Mouse (Mus musculus): ENCODE results near the gene Ehbp1l1. TPM values are rescaled to one million over a fixed set of nuclear protein-coding genes. Genes with fewer than 3 reads are reported as not detected.

Gene Ehbp1l1
- polyA plus RNA-seq, 1 experiment from 2014 or later = 9.2 TPM

DNA sequence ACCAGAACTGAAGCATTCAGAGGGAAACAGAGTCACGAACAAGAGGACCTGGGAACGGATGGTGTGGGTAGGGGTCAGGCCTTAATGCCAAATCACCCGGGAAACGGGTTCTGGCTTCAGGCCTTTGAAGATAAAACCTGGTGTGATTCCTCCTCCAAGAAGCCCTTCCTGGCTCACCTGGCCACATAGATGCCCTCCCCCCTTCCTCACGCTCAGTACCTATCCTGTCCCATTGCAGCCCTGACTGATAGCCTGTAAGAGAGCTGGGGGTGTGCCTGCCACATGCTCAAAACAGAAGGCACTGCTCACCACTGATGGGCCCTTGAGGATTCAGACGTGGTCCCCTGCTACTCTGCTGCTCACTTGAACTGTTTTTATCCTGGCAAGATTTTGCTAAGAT lies 32.3 kb downstream of the Ehbp1l1 start:
- H3K4me1 ChIP-seq (replicated peaks; ENCODE audit: control insufficient read depth, insufficient read depth, low read length) = peaks cover 28% of the 10 kb centered on the region
- no peaks in the 10 kb centered on the region for H3K27me3 ChIP-seq (ENCODE audit: control insufficient read depth, insufficient read depth, low read length)
- H3K9ac ChIP-seq = no peak overlapping the region
- WGBS = 90% methylated on average over 6 of the region's 6 CpGs
- H3K4me2 ChIP-seq (replicated peaks) = no peak overlapping the region
- DNase-seq (ENCODE audit: low spot score) = no peak
- no peak overlapping the region for H3K27ac ChIP-seq
- peaks cover 53% of the 10 kb centered on the region for H3K36me3 ChIP-seq (replicated peaks; ENCODE audit: control insufficient read depth, insufficient read depth)
- H3K9me3 ChIP-seq (ENCODE audit: control insufficient read depth, low read length) = no peaks in the 10 kb centered on the region
- no peak overlapping the region for H3K4me3 ChIP-seq (replicated peaks; ENCODE audit: low read length)
- ATAC-seq (ENCODE audit: low FRiP score) = no peak

- H3K4me3 ChIP-seq (replicated peaks; ENCODE audit: low read length) = no peak overlapping the region
- peak overlapping the region; percentile 78; the same call in 1 of the 2 replicates for H3K9ac ChIP-seq
- peak overlapping the region; percentile 55 for H3K27ac ChIP-seq
Observed at GRCm38 (mm10) chr19:5692913-5693396, 33.2 kb downstream of the Ehbp1l1 start.

GRCm38 (mm10) chr19:5692086-5692912 lies 33.8 kb downstream of the Ehbp1l1 start:
- Histone ChIP-seq H3K9ac (peak overlapping the region; percentile 78), H3K27ac (peak overlapping the region; percentile 55), H3K4me2 (replicated peaks) (peak overlapping the region; percentile 99), H3K4me1 (replicated peaks; ENCODE audit: control insufficient read depth, insufficient read depth, low read length) (peaks cover 36% of the 10 kb centered on the region), H3K4me3 (replicated peaks; ENCODE audit: low read length) (peak overlapping the region; percentile 97), H3K9me3 (ENCODE audit: control insufficient read depth, low read length) (no peaks in the 10 kb centered on the region), H3K36me3 (replicated peaks; ENCODE audit: control insufficient read depth, insufficient read depth) (peaks cover 38% of the 10 kb centered on the region), H3K27me3 (ENCODE audit: control insufficient read depth, insufficient read depth, low read length) (no peaks in the 10 kb centered on the region)
- DNase-seq (ENCODE audit: low spot score) (no peak), ATAC-seq (ENCODE audit: low FRiP score) (no peak)
- WGBS = 65% methylated on average over 10 of the region's 10 CpGs

More at GRCm38 (mm10) chr19:5692913-5693396, 33.2 kb downstream of the Ehbp1l1 start:
- H3K36me3 ChIP-seq (replicated peaks; ENCODE audit: control insufficient read depth, insufficient read depth) = peaks cover 44% of the 10 kb centered on the region
- H3K4me1 ChIP-seq (replicated peaks; ENCODE audit: control insufficient read depth, insufficient read depth, low read length) = peaks cover 29% of the 10 kb centered on the region
- DNase-seq (ENCODE audit: low spot score) = no peak
- no peaks in the 10 kb centered on the region for H3K9me3 ChIP-seq (ENCODE audit: control insufficient read depth, low read length)
- peak overlapping the region; percentile 99 for H3K4me2 ChIP-seq (replicated peaks)
- ATAC-seq (ENCODE audit: low FRiP score) = no peak
- no peaks in the 10 kb centered on the region for H3K27me3 ChIP-seq (ENCODE audit: control insufficient read depth, insufficient read depth, low read length)
- 69% methylated on average over 10 of the region's 10 CpGs for WGBS

DNA sequence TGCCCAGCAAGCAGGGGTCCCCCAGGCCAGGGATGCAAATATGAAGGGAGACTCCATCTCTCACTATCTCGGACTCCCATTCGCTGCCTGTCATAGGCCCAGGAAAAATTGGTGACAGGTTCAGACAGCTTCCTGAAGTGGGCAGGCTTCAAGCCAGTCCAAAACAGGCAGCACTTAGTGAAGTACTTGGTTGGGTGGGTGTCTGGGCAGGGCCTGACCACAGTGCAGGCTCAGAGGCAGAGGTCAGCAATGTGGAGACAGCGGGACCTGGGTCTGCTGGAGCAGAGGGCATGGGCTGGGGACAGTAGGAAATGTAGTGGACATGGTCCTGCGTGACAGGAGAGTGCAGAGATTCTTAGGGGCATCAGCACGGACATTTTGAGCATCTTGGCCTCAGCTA lies 34.5 kb downstream of the Ehbp1l1 start:
- ATAC-seq (ENCODE audit: low FRiP score) = no peak
- Histone ChIP-seq H3K27me3 (ENCODE audit: control insufficient read depth, insufficient read depth, low read length) (no peaks in the 10 kb centered on the region), H3K9ac (peak overlapping the region; percentile 78; the same call in 1 of the 2 replicates), H3K9me3 (ENCODE audit: control insufficient read depth, low read length) (no peaks in the 10 kb centered on the region), H3K4me1 (replicated peaks; ENCODE audit: control insufficient read depth, insufficient read depth, low read length) (peaks cover 38% of the 10 kb centered on the region), H3K27ac (peak overlapping the region; percentile 28; the same call in 1 of the 2 replicates), H3K36me3 (replicated peaks; ENCODE audit: control insufficient read depth, insufficient read depth) (peaks cover 31% of the 10 kb centered on the region), H3K4me2 (replicated peaks) (peak overlapping the region; percentile 99), H3K4me3 (replicated peaks; ENCODE audit: low read length) (peak overlapping the region; percentile 97)
- no peak for DNase-seq (ENCODE audit: low spot score)
- 85% methylated on average over 5 of the region's 5 CpGs for WGBS

DNA sequence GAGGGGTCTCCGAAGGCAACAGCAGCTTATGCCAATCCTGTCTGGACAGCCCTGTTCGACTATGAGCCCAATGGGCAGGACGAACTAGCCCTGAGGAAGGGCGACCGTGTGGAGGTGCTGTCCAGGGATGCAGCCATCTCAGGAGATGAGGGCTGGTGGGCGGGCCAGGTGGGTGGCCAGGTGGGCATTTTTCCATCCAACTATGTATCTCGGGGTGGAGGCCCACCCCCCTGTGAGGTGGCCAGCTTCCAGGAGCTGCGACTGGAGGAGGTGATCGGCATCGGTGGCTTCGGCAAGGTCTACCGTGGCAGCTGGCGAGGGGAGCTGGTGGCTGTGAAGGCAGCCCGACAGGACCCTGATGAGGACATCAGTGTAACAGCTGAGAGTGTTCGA lies 35.8 kb downstream of the Ehbp1l1 start:
- DNase-seq (ENCODE audit: low spot score) (no peak), ATAC-seq (ENCODE audit: low FRiP score) (no peak)
- H3K36me3 ChIP-seq (replicated peaks; ENCODE audit: control insufficient read depth, insufficient read depth) = peaks cover 35% of the 10 kb centered on the region
- H3K4me3 ChIP-seq (replicated peaks; ENCODE audit: low read length) = peak overlapping the region; percentile 97
- H3K9ac ChIP-seq = peak overlapping the region; percentile 78
- no peaks in the 10 kb centered on the region for H3K27me3 ChIP-seq (ENCODE audit: control insufficient read depth, insufficient read depth, low read length)
- H3K9me3 ChIP-seq (ENCODE audit: control insufficient read depth, low read length) = no peaks in the 10 kb centered on the region
- H3K4me1 ChIP-seq (replicated peaks; ENCODE audit: control insufficient read depth, insufficient read depth, low read length) = peaks cover 32% of the 10 kb centered on the region
- peak overlapping the region; percentile 71; the same call in 1 of the 2 replicates for H3K27ac ChIP-seq
- 73% methylated on average over 15 of the region's 15 CpGs for WGBS
- H3K4me2 ChIP-seq (replicated peaks) = peak overlapping the region; percentile 99

GRCm38 (mm10) chr19:5689565-5690342 lies 36.4 kb downstream of the Ehbp1l1 start:
- Histone ChIP-seq H3K9me3 (ENCODE audit: control insufficient read depth, low read length) (no peaks in the 10 kb centered on the region), H3K27me3 (ENCODE audit: control insufficient read depth, insufficient read depth, low read length) (no peaks in the 10 kb centered on the region), H3K4me2 (replicated peaks) (peak overlapping the region; percentile 99), H3K27ac (peak overlapping the region; percentile 71), H3K4me3 (replicated peaks; ENCODE audit: low read length) (peak overlapping the region; percentile 97), H3K36me3 (replicated peaks; ENCODE audit: control insufficient read depth, insufficient read depth) (peaks cover 37% of the 10 kb centered on the region), H3K4me1 (replicated peaks; ENCODE audit: control insufficient read depth, insufficient read depth, low read length) (peaks cover 32% of the 10 kb centered on the region), H3K9ac (peak overlapping the region; percentile 78)
- peak; percentile 56 for DNase-seq (ENCODE audit: low spot score)
- WGBS = 12% methylated on average over 42 of the region's 42 CpGs
- ATAC-seq (ENCODE audit: low FRiP score) = no peak

DNA sequence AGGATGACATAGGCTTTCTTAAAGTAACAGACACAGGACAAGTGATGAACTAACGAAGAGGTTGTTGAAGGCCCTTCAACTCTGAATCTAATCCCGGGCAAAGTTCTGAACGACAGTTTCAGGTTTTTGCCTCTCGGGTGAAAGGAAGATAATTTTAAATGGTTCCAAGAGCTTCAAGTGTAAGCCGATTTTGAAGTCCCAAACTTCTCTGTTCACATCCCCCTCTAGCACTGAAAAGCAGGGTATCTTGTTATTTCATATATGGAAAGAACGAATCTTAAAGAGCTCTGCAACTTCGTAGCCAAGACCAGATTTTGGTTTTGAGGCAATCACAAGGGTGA lies 37.1 kb downstream of the Ehbp1l1 start:
- H3K4me1 ChIP-seq (replicated peaks; ENCODE audit: control insufficient read depth, insufficient read depth, low read length) = peaks cover 32% of the 10 kb centered on the region
- peak overlapping the region; percentile 71 for H3K27ac ChIP-seq
- peak overlapping the region; percentile 99 for H3K4me2 ChIP-seq (replicated peaks)
- H3K4me3 ChIP-seq (replicated peaks; ENCODE audit: low read length) = peak overlapping the region; percentile 97
- 0% methylated on average over 7 of the region's 7 CpGs for WGBS
- ATAC-seq (ENCODE audit: low FRiP score) (no peak), DNase-seq (ENCODE audit: low spot score) (no peak)
- peak overlapping the region; percentile 78 for H3K9ac ChIP-seq
- H3K27me3 ChIP-seq (ENCODE audit: control insufficient read depth, insufficient read depth, low read length) = no peaks in the 10 kb centered on the region
- H3K36me3 ChIP-seq (replicated peaks; ENCODE audit: control insufficient read depth, insufficient read depth) = peaks cover 42% of the 10 kb centered on the region
- H3K9me3 ChIP-seq (ENCODE audit: control insufficient read depth, low read length) = no peaks in the 10 kb centered on the region

GRCm38 (mm10) chr19:5688200-5689087 lies 37.7 kb downstream of the Ehbp1l1 start, which contains the start of the genes Map3k11 and Pcnx3:
Gene Map3k11 (plus strand): TSS chr19:5688742.
Gene Pcnx3 (minus strand): TSS chr19:5688908.
- ATAC-seq (ENCODE audit: low FRiP score) (peak; percentile 94), DNase-seq (ENCODE audit: low spot score) (peak; percentile 98)
- under 1% methylated on average over 69 of the region's 69 CpGs for WGBS
- Histone ChIP-seq H3K4me2 (replicated peaks) (peak within 1 kb of the TSS; percentile 99), H3K9ac (peak within 1 kb of the TSS; percentile 93), H3K27ac (peak within 1 kb of the TSS; percentile 78), H3K36me3 (replicated peaks; ENCODE audit: control insufficient read depth, insufficient read depth) (peaks cover 42% of the 10 kb centered on the region), H3K4me1 (replicated peaks; ENCODE audit: control insufficient read depth, insufficient read depth, low read length) (peaks cover 32% of the 10 kb centered on the region), H3K4me3 (replicated peaks; ENCODE audit: low read length) (peak within 1 kb of the TSS; percentile 97), H3K9me3 (ENCODE audit: control insufficient read depth, low read length) (no peaks in the 10 kb centered on the region), H3K27me3 (ENCODE audit: control insufficient read depth, insufficient read depth, low read length) (no peaks in the 10 kb centered on the region)

Measured in hindbrain, embryonic 14.5 days (tissue).